Mouse (Mus musculus) frontal cortex, postnatal 36 days (tissue): ENCODE data around the gene B4galnt4.

ENCODE experiments used
- DNase-seq, 2 experiments: peaks; one replicate each; pipeline ENCODE4 v3.0.0; 2022; ENCODE audit warnings: low spot score in 2 of 2

The B4galnt4 gene

GRCm38 (mm10) chr7:141119487-141119886 lies 58.6 kb downstream of the B4galnt4 start:
- no peak for DNase-seq

DNA sequence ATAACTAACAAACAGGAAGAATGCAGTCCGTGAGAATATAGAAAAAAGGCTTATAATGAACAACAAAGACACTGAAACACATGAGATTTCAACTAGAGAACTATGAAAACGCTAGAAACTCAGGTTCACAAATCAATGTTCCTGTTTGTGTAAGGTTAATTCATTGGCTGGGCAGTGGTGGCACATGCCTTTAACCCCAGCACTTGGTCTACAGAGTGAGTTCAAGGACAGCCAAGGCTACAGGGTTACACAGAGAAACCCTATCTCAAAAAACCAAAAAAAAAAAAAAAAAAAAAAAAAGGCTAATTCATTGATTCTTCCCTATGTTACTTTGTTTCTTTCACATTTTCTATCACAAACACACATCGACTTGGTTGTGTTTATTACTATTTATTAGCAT lies 59.7 kb downstream of the B4galnt4 start:
- DNase-seq, result no peak

DNA sequence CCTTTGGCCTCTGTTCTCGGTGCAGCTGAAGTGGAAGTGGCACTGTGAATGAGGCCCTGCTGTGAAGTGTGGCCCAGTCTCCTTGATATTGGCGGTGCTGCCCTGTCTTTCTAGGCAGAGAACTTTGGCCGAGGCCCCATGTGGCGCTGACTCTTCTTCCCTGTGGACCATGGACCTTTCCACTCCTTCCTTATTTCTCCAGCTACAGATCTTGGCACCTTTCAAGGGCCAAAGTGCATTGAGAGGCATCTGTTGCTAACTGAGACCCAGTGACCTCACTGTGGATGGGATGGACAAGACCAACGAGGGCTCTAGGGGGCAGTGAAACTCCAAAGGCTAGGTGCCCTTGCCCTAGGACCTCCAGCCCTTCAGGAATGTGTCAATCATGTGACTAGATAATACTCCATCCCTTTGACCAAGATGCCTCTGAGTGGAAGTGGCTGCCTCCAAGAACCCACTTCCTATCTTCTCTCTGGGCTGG lies 60.2 kb downstream of the B4galnt4 start:
- no peak for DNase-seq
